Comparison of ENCODE assay signal across 14 mouse cellular contexts in genomic region chr13:113489951-113490822, GRCm38 (mm10).
DNase-seq lines count a peak whose midpoint lies in the region; ATAC-seq and TF ChIP-seq lines count a peak whose summit lies in the region.
"Had no signal": no experiment of that assay in that cellular context is flagged by ENCODE, and none has a peak within 500 bp of the region (broad histone marks: within the 10 kb centered on the region; RNA-seq: fewer than 3 reads in every experiment).

No protein-coding gene starts in this region.

- H3K27ac ChIP-seq in intestine, embryonic 15.5 days, result no peak overlapping the region
- no peak overlapping the region for H3K27ac ChIP-seq in intestine, postnatal 0 days (ENCODE audit: low read depth, low read length)
- H3K27ac ChIP-seq in brown adipose tissue, adult 24 weeks (replicated peaks; ENCODE audit: low read depth, low read length), result peak overlapping the region; percentile 49; the same call in 1 of the 2 replicates
- H3K27ac ChIP-seq: kidney, postnatal 0 days; limb, embryonic 10.5 days had no signal

- H3K27me3 ChIP-seq in intestine, embryonic 15.5 days (replicated peaks), result no peaks in the 10 kb centered on the region
- H3K27me3 ChIP-seq in intestine, postnatal 0 days (replicated peaks; ENCODE audit: control insufficient read depth, insufficient read depth, low read length), result no peaks in the 10 kb centered on the region

- H3K4me2 ChIP-seq in intestine, embryonic 15.5 days (replicated peaks), result no peak overlapping the region
- no peak overlapping the region for H3K4me2 ChIP-seq in intestine, postnatal 0 days (replicated peaks; ENCODE audit: low read depth)

- no peaks in the 10 kb centered on the region for H3K9me3 ChIP-seq in intestine, embryonic 15.5 days
- H3K9me3 ChIP-seq in intestine, postnatal 0 days (ENCODE audit: control insufficient read depth), result 0 out of 2 replicates have a peak, but pooled peaks cover 5% of the 10 kb centered on the region
- H3K9me3 ChIP-seq: limb, embryonic 10.5 days had no signal

- no peaks in the 10 kb centered on the region for H3K36me3 ChIP-seq in intestine, embryonic 15.5 days
- H3K36me3 ChIP-seq in intestine, postnatal 0 days (ENCODE audit: control insufficient read depth, insufficient read depth), result no peaks in the 10 kb centered on the region
- H3K36me3 ChIP-seq: limb, embryonic 10.5 days had no signal

- peak; percentile 64 for ATAC-seq in cerebellum, adult (ENCODE audit: insufficient number of reproducible peaks, low FRiP score, low TSS enrichment)
- ATAC-seq in intestine, embryonic 15.5 days, result peak; percentile 17; the same call in 1 of the 2 replicates
- no peak for ATAC-seq in intestine, postnatal 0 days
- ATAC-seq in megakaryocyte, adult 5-6 weeks (ENCODE audit: poor library complexity, severe bottlenecking), result peak; percentile 43

- H3K9ac ChIP-seq in intestine, embryonic 15.5 days, result no peak overlapping the region
- no peak overlapping the region for H3K9ac ChIP-seq in intestine, postnatal 0 days (ENCODE audit: low read depth, low read length)

- 61% methylated on average over 6 of the region's 6 CpGs for WGBS in intestine, embryonic 15.5 days
- WGBS in intestine, postnatal 0 days, result 64% methylated on average over 6 of the region's 6 CpGs

- no peak for DNase-seq in cerebellum, postnatal 14 days
- no peak for DNase-seq in kidney, postnatal 10 days
- no peak for DNase-seq in urinary bladder, postnatal 4 days (ENCODE audit: low spot score in 2 of 2)
- DNase-seq: B cell, adult 2 months; embryo, embryonic 11 days; layer of hippocampus, adult 9-11 months; spleen, adult 18-20 months had no signal

- no peak overlapping the region for H3K4me3 ChIP-seq in intestine, embryonic 15.5 days (replicated peaks)
- H3K4me3 ChIP-seq in intestine, postnatal 0 days (ENCODE audit: low read depth, low read length), result no peak overlapping the region
- no peak overlapping the region for H3K4me3 ChIP-seq in brown adipose tissue, adult 24 weeks (ENCODE audit: insufficient read depth, low read depth, low read length)
- H3K4me3 ChIP-seq: limb, embryonic 10.5 days had no signal

- TF ChIP-seq CTCF in intestine, postnatal 0 days (IDR thresholded peaks at IDR 0.05; ENCODE audit: low read depth), result no peak

- no peaks in the 10 kb centered on the region for H3K4me1 ChIP-seq in intestine, embryonic 15.5 days (replicated peaks)
- H3K4me1 ChIP-seq in intestine, postnatal 0 days (replicated peaks; ENCODE audit: control insufficient read depth, insufficient read depth, low read length), result no peaks in the 10 kb centered on the region
- peaks cover 11% of the 10 kb centered on the region; the same call in 1 of the 2 replicates for H3K4me1 ChIP-seq in brown adipose tissue, adult 24 weeks (ENCODE audit: control insufficient read depth, insufficient read depth, insufficient read length, low read length)
- H3K4me1 ChIP-seq: limb, embryonic 10.5 days had no signal
